Mouse (Mus musculus) CH12.LX (cell line): ENCODE measurements around the gene Slc28a1. TPM values are rescaled to one million over a fixed set of nuclear protein-coding genes. Genes with fewer than 3 reads are reported as not detected.

Source experiments
- DNase-seq: peaks from one replicate; pipeline ENCODE4 v3.0.0-alpha.2; 2013; ENCODE audit errors: extremely low read depth
- H3K27ac ChIP-seq: 2 replicates; pipeline ENCODE4 v1.5.1; 2012; ENCODE audit warnings: low read depth, mild to moderate bottlenecking, control low read depth, moderate library complexity; ENCODE audit not compliant: insufficient read depth
- H3K27me3 ChIP-seq: replicated peaks from 2 replicates; pipeline ENCODE3; 2012; ENCODE audit warnings: inconsistent platforms
- H3K36me3 ChIP-seq, 2 experiments: replicated peaks in 1 of 2; 2 replicates each; pipeline versions ENCODE3 to v1.6.1; 2012; ENCODE audit warnings: inconsistent platforms in 1 of 2, low read length in 1 of 2, mild to moderate bottlenecking in 1 of 2, mixed read lengths in 1 of 2, moderate library complexity in 1 of 2; ENCODE audit not compliant: control insufficient read depth in 1 of 2, insufficient read depth in 1 of 2
- H3K4me1 ChIP-seq, 2 experiments: 2 replicates each; pipeline ENCODE4 v1.6.1; 2012; ENCODE audit warnings: inconsistent platforms in 1 of 2, moderate library complexity in 1 of 2; ENCODE audit not compliant: insufficient read depth in 2 of 2, control insufficient read depth in 1 of 2
- H3K4me2 ChIP-seq: 2 replicates; pipeline ENCODE4 v1.6.1; 2012; ENCODE audit warnings: low read depth, mild to moderate bottlenecking, control low read depth; ENCODE audit not compliant: poor library complexity, insufficient read depth, severe bottlenecking
- H3K4me3 ChIP-seq, 3 experiments: fragments of 150-350 bp in 1 of 3; sonication (generic) in 1 of 3; replicated peaks in 1 of 3; 2 replicates each; pipeline versions ENCODE3 to v1.5.1; 2011 to 2012; ENCODE audit warnings: low read depth in 2 of 3, low read length in 2 of 3, mild to moderate bottlenecking in 2 of 3, moderate library complexity in 2 of 3, control low read depth in 1 of 3, improper control_type of control experiment in 1 of 3, inconsistent platforms in 1 of 3, mixed read lengths in 1 of 3; ENCODE audit not compliant: poor library complexity in 1 of 3
- H3K79me2 ChIP-seq: replicated peaks from 2 replicates; pipeline ENCODE4 v1.6.1; 2012; ENCODE audit warnings: mild to moderate bottlenecking, moderate library complexity; ENCODE audit not compliant: control insufficient read depth, poor library complexity, insufficient read depth, severe bottlenecking; ENCODE audit errors: extremely low read depth
- H3K9ac ChIP-seq: 2 replicates; pipeline ENCODE4 v1.6.1; 2012; ENCODE audit warnings: low read depth, mild to moderate bottlenecking, control low read depth, moderate library complexity; ENCODE audit not compliant: insufficient read depth
- H3K9me3 ChIP-seq: replicated peaks from 2 replicates; pipeline ENCODE3; 2012; ENCODE audit warnings: low read length, inconsistent platforms, mixed read lengths
- BHLHE40 ChIP-seq: IDR thresholded peaks from 2 replicates; pipeline ENCODE4 v1.6.1; 2011; ENCODE audit warnings: mild to moderate bottlenecking, low read depth, low read length, improper control_type of control experiment
- CHD1 ChIP-seq: IDR thresholded peaks from 2 replicates; pipeline ENCODE4 v1.6.1; 2012; ENCODE audit warnings: low read depth, low read length, improper control_type of control experiment, inconsistent platforms
- E2F4 ChIP-seq: IDR thresholded peaks from 2 replicates; pipeline ENCODE4 v1.6.1; 2011; ENCODE audit warnings: low read depth, low read length, improper control_type of control experiment; ENCODE audit not compliant: insufficient replicate concordance
- EP300 ChIP-seq: IDR thresholded peaks from 2 replicates; pipeline ENCODE4 v1.6.1; 2011; ENCODE audit warnings: low read length, improper control_type of control experiment
- GABPA ChIP-seq: IDR thresholded peaks from 2 replicates; pipeline ENCODE4 v1.6.1; 2012; ENCODE audit warnings: low read depth, low read length, improper control_type of control experiment, inconsistent platforms; ENCODE audit not compliant: insufficient replicate concordance
- HCFC1 ChIP-seq: IDR thresholded peaks from 2 replicates; pipeline ENCODE4 v1.6.1; 2012; ENCODE audit warnings: low read depth, mild to moderate bottlenecking, inconsistent platforms, low read length, improper control_type of control experiment
- IRF4 ChIP-seq: IDR thresholded peaks from 2 replicates; pipeline ENCODE4 v1.6.1; 2014; ENCODE audit warnings: low read depth, mild to moderate bottlenecking, inconsistent platforms, low read length, improper control_type of control experiment
- KAT2A ChIP-seq: IDR thresholded peaks from 2 replicates; pipeline ENCODE4 v1.6.1; 2012; ENCODE audit warnings: low read length, improper control_type of control experiment, inconsistent platforms; ENCODE audit not compliant: insufficient replicate concordance
- MAFK ChIP-seq: IDR thresholded peaks from 2 replicates; pipeline ENCODE4 v1.6.1; 2011; ENCODE audit warnings: low read length, improper control_type of control experiment; ENCODE audit not compliant: insufficient replicate concordance
- MAX ChIP-seq: IDR thresholded peaks from 2 replicates; pipeline ENCODE4 v1.6.1; 2011; ENCODE audit warnings: low read length, improper control_type of control experiment
- MEF2A ChIP-seq: IDR thresholded peaks from 2 replicates; pipeline ENCODE4 v1.6.1; 2014; ENCODE audit warnings: low read depth, mild to moderate bottlenecking, inconsistent platforms, low read length, improper control_type of control experiment, borderline replicate concordance
- MXI1 ChIP-seq: IDR thresholded peaks from 2 replicates; pipeline ENCODE4 v1.6.1; 2011; ENCODE audit warnings: mild to moderate bottlenecking, low read depth, low read length, improper control_type of control experiment
- NELFE ChIP-seq: IDR thresholded peaks from 2 replicates; pipeline ENCODE4 v1.6.1; 2011; ENCODE audit warnings: low read depth, low read length, improper control_type of control experiment
- NRF1 ChIP-seq: IDR thresholded peaks from 2 replicates; pipeline ENCODE4 v1.6.1; 2014; ENCODE audit warnings: low read depth, mild to moderate bottlenecking, inconsistent platforms, low read length, improper control_type of control experiment, moderate library complexity
- POLR2AphosphoS2 ChIP-seq: IDR thresholded peaks from 2 replicates; pipeline ENCODE4 v1.6.1; 2011; ENCODE audit warnings: low read depth, low read length, improper control_type of control experiment
- RAD21 ChIP-seq: IDR thresholded peaks from 2 replicates; pipeline ENCODE4 v1.6.1; 2011; ENCODE audit warnings: low read depth, mild to moderate bottlenecking, low read length, improper control_type of control experiment, moderate library complexity
- TBP ChIP-seq: conservative IDR thresholded peaks from 2 replicates; pipeline ENCODE4 v1.6.1; 2011; ENCODE audit warnings: low read depth, low read length, improper control_type of control experiment
- ZMIZ1 ChIP-seq: IDR thresholded peaks from 2 replicates; pipeline ENCODE4 v1.6.1; 2012; ENCODE audit warnings: low read depth, mild to moderate bottlenecking, inconsistent platforms, low read length, improper control_type of control experiment
- ZNF384 ChIP-seq: IDR thresholded peaks from 2 replicates; pipeline ENCODE4 v1.6.1; 2012; ENCODE audit warnings: low read depth, low read length, improper control_type of control experiment, inconsistent platforms
- dilution Hi-C: fragments of 300-500 bp; cut with MboI; formaldehyde crosslinking; loops from 2 replicates; pipeline ENCODE4 v1.14.3; 2020; ENCODE audit warnings: low sequenced_read_pairs; ENCODE audit not compliant: extremely low pct_unique_long_range_greater_than_20kb, extremely low pct_ligation_motif_present
- in situ Hi-C: fragments of 300-500 bp; cut with MboI; formaldehyde crosslinking; loops from 3 replicates; pipeline ENCODE4 v1.14.3; 2019; ENCODE audit warnings: low sequenced_read_pairs, low pct_ligation_motif_present, low pct_unique_long_range_greater_than_20kb, mixed read lengths
- polyA plus RNA-seq: library from polyadenylated mRNA; unstranded; fragments of >175 nt; gene quantifications from 2 replicates; pipeline ENCODE4 v1.2.1, GENCODE M21; 2012; ENCODE audit warnings: low read depth; ENCODE audit not compliant: insufficient read length
- total RNA-seq, 2 experiments: library from RNA; depleted of rRNA; stranded (reverse); fragments of 300-350 nt in 1 of 2; fragments of >200 nt in 1 of 2; gene quantifications; 2 replicates each; pipeline ENCODE4 v1.2.3; 2012 to 2014

The Slc28a1 gene
- total and polyA plus RNA-seq, 3 experiments: 0.04 to 0.13 TPM; not detected in 1

DNA sequence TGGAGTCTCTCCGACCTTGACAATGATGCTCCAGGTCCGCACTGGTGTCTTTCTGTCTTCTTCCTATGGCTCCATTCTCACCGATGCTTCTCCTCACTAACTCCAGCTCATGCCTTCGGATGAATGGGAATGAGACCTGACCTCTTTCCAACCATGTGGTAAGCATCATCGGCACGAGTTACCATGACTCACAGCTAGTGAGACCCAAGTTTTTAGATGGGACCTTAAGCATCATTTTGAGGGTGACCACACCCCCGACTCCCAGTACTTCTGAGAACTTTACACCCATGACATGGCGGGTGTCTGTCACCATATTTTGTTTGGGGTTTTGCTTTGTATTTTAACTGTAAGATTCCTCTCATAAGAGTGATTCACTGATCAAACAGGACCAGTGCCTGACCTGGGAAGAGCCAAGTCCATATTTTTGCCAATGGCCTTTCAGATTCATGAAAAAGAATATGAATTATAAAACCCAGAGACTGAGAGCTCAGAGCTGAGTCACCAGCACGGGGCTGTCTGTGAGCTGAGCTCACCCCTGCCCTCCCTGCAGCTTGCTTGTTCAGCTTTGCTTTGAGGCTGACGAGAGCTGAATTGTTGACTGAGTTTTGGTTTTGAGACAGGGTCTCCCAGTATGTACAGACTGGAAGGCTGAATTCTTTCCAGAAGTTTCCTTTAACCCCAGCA lies 68.0 kb downstream of the Slc28a1 start:
- DNase-seq: no peak
- Histone ChIP-seq H3K4me1 (peaks cover 0 to 6% of the 10 kb centered on the region in 2 experiments; a peak in 2 of 4 replicates), H3K27me3 (no peaks in the 10 kb centered on the region), H3K9me3 (peaks cover 6% of the 10 kb centered on the region)
- TF ChIP-seq TBP (no peak), GABPA (no peak), MXI1 (no peak), IRF4 (no peak), ZMIZ1 (no peak), MEF2A (no peak), NRF1 (no peak), MAFK (no peak), E2F4 (no peak), RAD21 (no peak), KAT2A (no peak), ZNF384 (no peak), EP300 (no peak), BHLHE40 (no peak)
- TF ChIP-seq, all 38 proteins: peak for 0
- H3K79me2 ChIP-seq: no peaks in the 10 kb centered on the region
- no peak overlapping the region for H3K27ac ChIP-seq
- in situ Hi-C loops: no loop called here
- no peak overlapping the region for H3K9ac ChIP-seq
- no peak overlapping the region for H3K4me3 ChIP-seq
- dilution Hi-C loops: no loop called here
- H3K4me2 ChIP-seq: no peak overlapping the region
- H3K36me3 ChIP-seq: no peaks in the 10 kb centered on the region

DNA sequence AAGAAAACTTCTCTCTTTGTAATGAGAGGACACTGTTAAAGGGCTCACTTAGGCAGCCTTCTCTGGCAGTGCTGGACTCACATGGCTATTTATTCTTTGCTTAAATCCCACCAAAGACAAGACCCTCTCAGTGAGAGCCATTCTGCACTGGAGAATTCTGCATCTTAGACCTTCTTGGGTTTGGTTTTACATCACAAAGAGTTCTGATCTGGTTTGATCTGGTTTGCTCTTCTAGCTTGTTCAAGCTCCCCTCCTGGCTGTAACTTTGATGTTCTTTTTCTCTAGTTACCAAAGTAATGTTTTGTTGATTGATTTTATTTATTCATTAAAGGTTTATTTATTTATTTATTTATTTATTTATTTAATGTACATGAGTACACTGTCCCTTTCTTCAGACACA lies 68.6 kb downstream of the Slc28a1 start:
- DNase-seq: no peak
- H3K4me2 ChIP-seq: no peak overlapping the region
- H3K4me3 ChIP-seq: no peak overlapping the region
- H3K9me3 ChIP-seq: peaks cover 6% of the 10 kb centered on the region
- no peaks in the 10 kb centered on the region for H3K27me3 ChIP-seq
- no peaks in the 10 kb centered on the region for H3K79me2 ChIP-seq
- H3K27ac ChIP-seq: no peak overlapping the region
- no peak overlapping the region for H3K9ac ChIP-seq
- dilution Hi-C loops: no loop called here
- peaks cover 0 to 6% of the 10 kb centered on the region in 2 experiments; a peak in 2 of 4 replicates for H3K4me1 ChIP-seq
- in situ Hi-C loops: no loop called here
- TF ChIP-seq NRF1 (no peak), MAX (no peak), HCFC1 (no peak), NELFE (no peak), ZMIZ1 (no peak), POLR2AphosphoS2 (no peak), E2F4 (no peak), CHD1 (no peak)
- no peaks in the 10 kb centered on the region for H3K36me3 ChIP-seq
